Mouse (Mus musculus) midbrain, embryonic 12.5 days (tissue): ENCODE measurements around the gene Ift80. TPM values are rescaled to one million over a fixed set of nuclear protein-coding genes. Genes with fewer than 3 reads are reported as not detected.

Experiments used
- ATAC-seq: fragments of 200-750 bp; cut with Nextera tagmentation; 2 replicates; pipeline ENCODE4 v1.8.0; 2017; ENCODE audit warnings: low read depth, moderate TSS enrichment, moderate library complexity; ENCODE audit not compliant: low FRiP score
- H3K27ac ChIP-seq: fragments of 300-500 bp; sonication (generic); replicated peaks from 2 replicates; pipeline ENCODE4 v1.5.1; 2016; ENCODE audit warnings: mild to moderate bottlenecking
- H3K27me3 ChIP-seq: fragments of 300-500 bp; sonication (generic); 2 replicates; pipeline ENCODE4 v1.6.1; 2016; ENCODE audit warnings: mild to moderate bottlenecking
- H3K36me3 ChIP-seq: fragments of 300-500 bp; sonication (generic); 2 replicates; pipeline ENCODE4 v1.6.1; 2016
- H3K4me1 ChIP-seq: fragments of 300-500 bp; sonication (generic); 2 replicates; pipeline ENCODE4 v1.6.1; 2016
- H3K4me2 ChIP-seq: fragments of 300-500 bp; sonication (generic); replicated peaks from 2 replicates; pipeline ENCODE4 v1.6.1; 2016; ENCODE audit warnings: mild to moderate bottlenecking, moderate library complexity
- H3K4me3 ChIP-seq: fragments of 300-500 bp; sonication (generic); 2 replicates; pipeline ENCODE4 v1.5.1; 2016; ENCODE audit warnings: mild to moderate bottlenecking
- H3K9ac ChIP-seq: fragments of 300-500 bp; sonication (generic); replicated peaks from 2 replicates; pipeline ENCODE4 v1.6.1; 2016; ENCODE audit warnings: mild to moderate bottlenecking, moderate library complexity
- H3K9me3 ChIP-seq: fragments of 300-500 bp; sonication (generic); 2 replicates; pipeline ENCODE4 v1.6.1; 2016; ENCODE audit warnings: mild to moderate bottlenecking
- WGBS: fragments of 180-500 bp; shearing (Covaris S2); methylation state at CpG from one replicate; pipeline ENCODE4 v1.1.7; 2016; 5-methylcytosine and 5-hydroxymethylcytosine counted together
- microRNA counts: library from miRNA; unstranded; fragments of <30 nt; microRNA quantifications from one replicate; lab custom pipeline; 2017
- microRNA-seq: library from miRNA; unstranded; fragments of <30 nt; microRNA quantifications from one replicate; pipeline ENCODE4, GENCODE M21; 2017
- polyA plus RNA-seq: library from polyadenylated mRNA; unstranded; fragments of >200 nt; fragmentation: Nextera tagmentation; extraction: Ambion mirVana; gene quantifications from 2 replicates; pipeline ENCODE4 v1.2.1, GENCODE M21; 2016

Gene Ift80
- polyA plus RNA-seq, 1 experiment from 2014 or later = 16.2 TPM

DNA sequence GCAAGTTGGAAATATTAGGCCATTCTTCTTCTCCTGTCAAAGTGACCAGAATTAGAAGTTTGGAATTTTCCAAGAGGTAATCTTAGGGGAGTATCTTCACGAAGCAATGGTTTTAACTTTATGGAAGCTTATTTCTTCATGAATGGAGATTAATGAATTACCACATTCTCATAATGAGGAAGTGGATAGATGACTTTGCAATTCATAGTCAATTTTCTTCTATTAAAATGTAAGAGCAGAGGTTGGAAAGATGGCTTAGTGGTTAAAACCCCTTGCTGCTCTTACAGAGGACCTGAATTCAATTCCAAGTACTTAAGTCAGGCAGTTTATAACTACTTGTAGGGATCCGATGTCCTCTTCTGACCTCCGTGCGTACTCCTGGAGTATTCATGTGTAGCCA is 160.3 kb downstream of the Ift80 start:
- WGBS = 88% methylated on average over 4 of the region's 4 CpGs
- Histone ChIP-seq H3K4me3 (no peak overlapping the region), H3K27me3 (no peaks in the 10 kb centered on the region; the same call in 1 of the 2 replicates), H3K9ac (no peak overlapping the region), H3K9me3 (no peaks in the 10 kb centered on the region), H3K36me3 (no peaks in the 10 kb centered on the region), H3K4me2 (no peak overlapping the region), H3K27ac (no peak overlapping the region), H3K4me1 (no peaks in the 10 kb centered on the region)
- ATAC-seq = no peak

MicroRNAs within 50 kb of the gene (microRNA counts, 519-probe panel; counts per million panel counts)
- 9,022 counts per million, percentile 95 among the panel's probes with 10 or more counts for microRNA mmu-miR-15b (lab: Ali Mortazavi, UCI)

Small RNAs within 50 kb of the gene (microRNA-seq; reads per million reads assigned to microRNA genes)
- gene Mir15b (2,105 reads per million, percentile 85 among the genes with 10 or more reads in this experiment), gene Mir16-2 (867 reads per million, percentile 76 among the genes with 10 or more reads in this experiment)

Other genes starting within 250 kb of the Ift80 start
- gene 1110032F04Rik, start 135.0 kb downstream of the Ift80 start, polyA plus RNA-seq = 2.1 and 2.5 TPM in 2 replicates
- 172 and 187 TPM in 2 replicates for gene Smc4, start 168 bp upstream of the Ift80 start, polyA plus RNA-seq
- 166 and 171 TPM in 2 replicates for gene Trim59, start 40.2 kb upstream of the Ift80 start, polyA plus RNA-seq
- 52.4 and 63.1 TPM in 2 replicates for gene Kpna4, start 122.5 kb upstream of the Ift80 start, polyA plus RNA-seq
- not detected in 2 replicates for gene Arl14, start 217.8 kb upstream of the Ift80 start, polyA plus RNA-seq